In the genomic region with DNA sequence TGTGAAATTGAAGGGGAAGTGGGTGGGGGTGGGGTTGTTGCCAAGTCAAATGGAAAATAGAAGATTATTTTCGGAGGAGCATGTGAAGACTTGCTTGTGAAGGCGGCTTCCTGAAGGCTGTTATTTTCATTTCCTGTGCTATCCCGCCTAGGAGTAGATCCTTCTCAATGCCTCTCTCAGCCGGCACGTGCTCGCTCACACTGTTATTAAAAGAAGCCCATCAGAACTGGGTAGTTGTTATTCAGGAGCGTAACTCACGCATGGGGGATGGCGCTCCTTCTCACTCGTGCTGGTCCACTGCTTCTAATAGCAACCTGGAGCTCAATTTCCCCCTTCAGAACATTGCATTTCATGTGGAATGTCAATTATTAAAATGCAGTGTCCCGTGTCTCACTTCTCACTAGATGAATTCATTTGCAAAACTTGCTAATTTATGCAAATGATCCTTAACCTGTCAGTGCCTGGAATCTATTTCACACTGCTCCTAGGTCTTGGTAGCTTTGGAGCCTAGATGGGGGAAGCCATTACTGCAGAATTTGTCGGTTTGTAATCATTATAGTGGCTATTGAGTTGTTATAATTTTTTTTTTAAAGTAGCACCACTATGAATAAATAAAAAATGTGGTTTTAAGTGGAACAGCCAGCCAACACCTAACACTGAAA, we compare ENCODE assay signal across 10 mouse cellular contexts.
DNase-seq lines count a peak whose midpoint lies in the region; ATAC-seq and TF ChIP-seq lines count a peak whose summit lies in the region.
"Had no signal": no experiment of that assay in that cellular context is flagged by ENCODE, and none has a peak within 500 bp of the region (broad histone marks: within the 10 kb centered on the region; RNA-seq: fewer than 3 reads in every experiment).

No protein-coding gene starts in this region.

- H3K27me3 ChIP-seq in kidney, embryonic 15.5 days, result no peaks in the 10 kb centered on the region
- peaks cover 74% of the 10 kb centered on the region for H3K27me3 ChIP-seq in limb, embryonic 13.5 days
- H3K27me3 ChIP-seq: liver, embryonic 13.5 days had no signal

- H3K4me1 ChIP-seq in kidney, embryonic 15.5 days, result peaks cover 20% of the 10 kb centered on the region
- no peaks in the 10 kb centered on the region for H3K4me1 ChIP-seq in limb, embryonic 13.5 days
- H3K4me1 ChIP-seq: liver, embryonic 13.5 days had no signal

- no peak for TF ChIP-seq CTCF in brain, embryonic 14.5 days (IDR thresholded peaks at IDR 0.05; ENCODE audit: borderline replicate concordance, extremely low read depth, insufficient read depth, insufficient read length)

- peak; percentile 73; the same call in 1 of the 2 replicates for ATAC-seq in kidney, embryonic 15.5 days (replicated peaks; ENCODE audit: low FRiP score)
- ATAC-seq in limb, embryonic 13.5 days (ENCODE audit: low FRiP score, low read depth), result no peak
- no peak for ATAC-seq in cerebellum, adult (ENCODE audit: insufficient number of reproducible peaks, low FRiP score, low TSS enrichment)

- no peaks in the 10 kb centered on the region for H3K9me3 ChIP-seq in kidney, embryonic 15.5 days (replicated peaks)
- H3K9me3 ChIP-seq in limb, embryonic 13.5 days, result no peaks in the 10 kb centered on the region
- H3K9me3 ChIP-seq: liver, embryonic 13.5 days had no signal

- H3K27ac ChIP-seq in kidney, embryonic 15.5 days, result no peak overlapping the region
- H3K27ac ChIP-seq in limb, embryonic 13.5 days, result no peak overlapping the region
- H3K27ac ChIP-seq: liver, embryonic 13.5 days had no signal

- no peak overlapping the region for H3K4me3 ChIP-seq in kidney, embryonic 15.5 days (replicated peaks)
- H3K4me3 ChIP-seq in limb, embryonic 13.5 days, result no peak overlapping the region
- H3K4me3 ChIP-seq: liver, embryonic 13.5 days had no signal

- peak overlapping the region; percentile 48 for H3K4me2 ChIP-seq in kidney, embryonic 15.5 days
- 0 out of 2 replicates have a peak overlapping the region, but pooled peaks have one; percentile 2 for H3K4me2 ChIP-seq in limb, embryonic 13.5 days (replicated peaks)
- H3K4me2 ChIP-seq: liver, embryonic 13.5 days had no signal

- no peak overlapping the region for H3K9ac ChIP-seq in kidney, embryonic 15.5 days
- H3K9ac ChIP-seq in limb, embryonic 13.5 days, result no peak overlapping the region
- H3K9ac ChIP-seq: liver, embryonic 13.5 days had no signal

- no peak for TF ChIP-seq POLR2A in brain, embryonic 14.5 days (IDR thresholded peaks at IDR 0.05; ENCODE audit: borderline replicate concordance, extremely low read depth, insufficient read depth, insufficient read length, poor library complexity, severe bottlenecking)

- WGBS in kidney, embryonic 15.5 days, result 32% methylated on average over 12 of the region's 12 CpGs
- WGBS in limb, embryonic 13.5 days, result 39% methylated on average over 12 of the region's 12 CpGs

- H3K36me3 ChIP-seq in kidney, embryonic 15.5 days, result no peaks in the 10 kb centered on the region
- H3K36me3 ChIP-seq in limb, embryonic 13.5 days, result no peaks in the 10 kb centered on the region
- H3K36me3 ChIP-seq: liver, embryonic 13.5 days had no signal

- DNase-seq in kidney, adult 18-20 months, result no peak
- peak; percentile 95 for DNase-seq in brain, embryonic 14.5 days (ENCODE audit: low read depth)
- peak; percentile 29 to 32 for DNase-seq in frontal cortex, postnatal 10 days (ENCODE audit: low spot score in 2 of 2)
- DNase-seq in cerebellum, adult 11 months, result no peak
- no peak for DNase-seq in urinary bladder, adult 18-20 months (ENCODE audit: low spot score in 2 of 2)
- DNase-seq: gastrocnemius, postnatal 10 days; liver, embryonic 13.5 days had no signal

Comparison
In these comparisons a context has a peak if more than half of its experiments do, and no peak if none do; other contexts are left out.
1. DNase-seq: peak in brain, embryonic 14.5 days (single experiment) and frontal cortex, postnatal 10 days (2 of 2); none in kidney, adult 18-20 months (single experiment), cerebellum, adult 11 months (single experiment) and urinary bladder, adult 18-20 months (0 of 2).